Mouse (Mus musculus) frontal cortex, postnatal 36 days (tissue): Measurements from ENCODE around the gene Gfer.
A peak's percentile ranks its signal among the peaks of the same experiment; 100 is the strongest.
"Not testable (repeated sequence)": the region's sequence is repeated elsewhere in the genome, so short reads cannot be mapped to it uniquely, and the experiment has no call there.

Experiments used
- DNase-seq, 2 experiments: peaks; one replicate each; pipeline ENCODE4 v3.0.0; 2022; ENCODE audit warnings: low spot score in 2 of 2

The Gfer gene

GRCm38 (mm10) chr17:24687146-24687595 lies 8.8 kb downstream of the Gfer start:
- DNase-seq = no peak

- DNase-seq = no peak
Measured at GRCm38 (mm10) chr17:24686514-24686913, 9.4 kb downstream of the Gfer start.

DNA sequence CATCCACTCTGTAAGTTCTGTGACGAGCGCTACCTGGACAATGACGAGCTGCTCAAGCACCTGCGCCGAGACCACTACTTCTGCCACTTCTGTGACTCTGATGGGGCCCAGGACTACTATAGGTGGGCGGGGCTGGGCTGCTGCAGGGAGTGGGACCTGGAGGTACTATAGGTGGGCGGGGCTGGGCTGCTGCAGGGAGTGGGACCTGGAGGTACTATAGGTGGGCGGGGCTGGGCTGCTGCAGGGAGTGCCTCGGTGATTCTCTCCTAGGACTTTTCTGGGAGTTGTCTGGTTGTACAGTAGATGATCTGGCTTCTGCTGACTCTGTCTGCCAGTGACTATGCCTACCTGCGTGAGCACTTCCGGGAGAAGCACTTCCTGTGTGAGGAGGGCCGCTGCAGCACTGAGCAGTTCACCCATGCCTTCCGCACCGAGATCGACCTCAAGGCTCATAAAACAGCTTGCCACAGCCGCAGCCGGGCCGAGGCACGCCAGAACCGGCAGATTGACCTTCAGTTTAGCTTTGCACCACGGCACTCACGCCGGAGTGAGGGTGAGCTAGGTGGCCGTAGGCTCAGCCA lies 18.4 kb downstream of the Gfer start:
- DNase-seq = no peak

DNA sequence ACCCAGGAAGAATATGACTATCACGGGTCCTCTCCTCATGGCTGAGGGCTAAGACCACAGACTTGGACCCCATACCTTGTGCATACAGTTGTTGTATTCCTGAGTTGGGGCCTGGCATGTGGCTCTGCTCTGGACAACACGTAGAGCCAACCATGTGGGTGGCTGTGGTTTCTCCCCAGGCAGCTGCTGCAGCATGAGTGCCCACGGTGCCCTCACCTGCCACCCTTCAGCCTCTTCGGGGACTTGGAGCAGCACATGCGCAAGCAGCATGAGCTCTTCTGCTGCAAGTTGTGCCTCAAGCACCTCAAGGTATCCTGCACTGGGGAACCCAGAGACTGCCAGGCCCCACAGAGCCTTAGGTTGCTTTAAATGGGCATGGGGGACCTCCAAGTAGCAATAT lies 19.1 kb downstream of the Gfer start:
- no peak for DNase-seq

DNA sequence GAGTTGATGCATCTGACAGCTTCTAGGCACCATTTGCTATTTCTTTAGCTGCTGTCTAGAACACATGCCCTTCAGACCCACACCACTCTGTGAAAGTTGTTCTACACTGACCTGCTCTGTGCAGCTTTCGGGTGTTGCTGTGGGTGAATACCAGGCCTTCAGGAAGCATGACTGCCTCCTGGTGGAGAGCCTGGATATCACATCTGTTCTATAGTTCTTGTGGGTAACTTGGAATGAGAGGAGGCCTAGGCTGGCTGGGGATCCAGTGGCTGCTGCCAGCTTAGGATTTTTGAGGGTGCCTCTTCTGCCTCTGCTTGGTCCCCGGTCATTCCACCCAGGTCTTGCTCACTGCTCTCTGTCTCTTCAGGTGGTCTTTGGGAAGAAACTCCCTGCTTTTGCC lies 19.8 kb downstream of the Gfer start:
- peak; percentile 38 to 78 for DNase-seq

DNA sequence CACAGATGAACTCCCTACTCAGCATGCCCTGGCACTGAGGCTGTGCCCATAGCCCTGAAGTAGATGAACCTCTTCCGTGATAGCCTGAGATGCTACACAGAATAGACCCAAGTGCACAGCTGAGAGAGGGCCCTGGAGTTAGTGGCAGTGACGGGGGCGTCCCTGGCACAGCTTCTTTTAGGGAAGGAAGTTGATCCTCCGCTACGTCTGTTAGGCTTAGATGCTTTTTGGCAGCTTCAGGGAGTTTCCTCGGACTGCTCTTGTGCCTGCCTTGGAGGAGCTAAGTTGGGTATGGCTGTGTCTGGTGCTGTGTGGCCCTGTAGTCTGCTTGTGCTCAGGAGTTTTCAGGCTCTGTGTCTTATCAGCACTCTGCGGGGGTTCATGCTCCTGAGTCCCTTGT lies 21.7 kb downstream of the Gfer start:
- DNase-seq = peak; percentile 54 to 72

- no peak for DNase-seq
Measured at GRCm38 (mm10) chr17:24672141-24672540, 23.8 kb downstream of the Gfer start.

DNA sequence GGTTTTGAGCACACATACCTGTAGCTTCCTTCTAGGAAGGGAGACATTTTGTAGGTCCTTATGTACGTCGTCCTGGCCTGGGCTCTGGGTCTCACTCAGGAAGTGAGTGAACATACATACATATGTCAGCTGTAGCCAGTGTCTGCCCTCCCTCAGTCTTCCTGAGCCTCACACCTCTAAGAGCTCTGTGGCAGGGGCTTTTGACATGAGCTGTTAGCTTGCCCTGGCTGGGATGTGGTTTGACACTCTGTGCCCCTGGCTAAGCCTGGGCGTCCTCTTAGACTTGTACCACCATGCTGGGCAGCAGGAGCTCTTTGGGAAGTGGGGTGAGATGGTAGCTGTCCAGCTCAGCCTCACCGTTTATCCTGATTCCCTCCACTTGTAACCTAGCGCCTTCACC lies 24.6 kb downstream of the Gfer start:
- DNase-seq = no peak

- DNase-seq = no peak
Measured at GRCm38 (mm10) chr17:24670246-24670844, 25.6 kb downstream of the Gfer start.

- DNase-seq = peak; percentile 92 to 95
Measured at GRCm38 (mm10) chr17:24669545-24670245, 26.3 kb downstream of the Gfer start, which contains the start of gene Zfp598. TSS of gene Zfp598 (plus strand) at chr17:24669687.

DNA sequence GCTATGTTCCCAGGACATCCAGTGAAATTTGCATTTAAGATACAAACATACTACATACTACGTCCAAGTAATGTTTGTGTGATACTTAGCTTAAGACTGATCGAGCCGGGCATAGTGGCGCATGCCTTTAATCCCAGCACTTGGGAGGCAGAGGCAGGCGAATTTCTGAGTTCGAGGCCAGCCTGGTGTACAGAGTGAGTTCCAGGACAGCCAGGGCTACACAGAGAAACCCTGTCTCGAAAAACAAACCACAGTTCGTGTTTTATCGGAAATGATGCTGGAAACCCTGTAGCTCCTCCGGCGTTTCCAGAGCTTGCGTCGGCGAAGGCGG lies 26.8 kb downstream of the Gfer start:
- DNase-seq = not testable (repeated sequence)

DNA sequence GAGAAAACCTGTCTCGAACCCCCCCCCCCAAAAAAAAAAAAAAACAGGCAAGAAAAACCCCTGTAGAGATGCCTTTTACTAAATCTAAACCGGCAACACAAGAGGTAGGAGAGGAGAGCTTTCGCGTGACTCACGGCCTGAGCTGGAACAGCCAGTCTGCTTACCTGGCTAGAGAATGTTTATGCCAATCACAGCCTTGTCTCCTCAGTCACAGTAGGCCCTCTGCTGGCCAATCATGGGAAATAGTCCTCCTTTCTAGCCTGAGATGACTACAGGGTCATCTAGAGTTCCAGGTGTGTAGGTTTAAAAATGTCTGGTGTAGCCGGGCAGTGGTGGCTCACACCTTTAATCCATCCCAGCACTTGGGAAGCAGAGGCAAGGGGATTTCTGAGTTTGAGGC lies 28.5 kb downstream of the Gfer start:
- DNase-seq = peak in 1 of 2 experiments; percentile 46

DNA sequence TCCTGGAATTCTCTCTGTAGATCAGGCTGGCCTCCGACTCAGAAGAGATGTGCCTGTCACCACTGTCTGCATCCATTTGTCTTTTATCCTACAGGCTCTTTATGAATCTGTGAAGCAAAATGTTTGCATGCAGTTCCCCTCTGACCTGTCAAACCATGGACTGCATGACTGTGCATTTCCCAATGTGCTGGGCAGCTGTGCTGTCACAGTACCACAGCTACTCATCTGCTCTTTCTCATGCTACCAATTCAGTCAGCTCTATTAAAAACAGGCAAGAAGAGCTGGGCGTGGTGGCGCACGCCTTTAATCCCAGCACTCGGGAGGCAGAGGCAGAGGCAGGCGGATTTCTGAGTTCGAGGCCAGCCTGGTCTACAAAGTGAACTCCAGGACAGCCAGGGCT lies 28.9 kb downstream of the Gfer start:
- DNase-seq = not testable (repeated sequence)

- DNase-seq = no peak
Measured at GRCm38 (mm10) chr17:24658017-24658758, 37.8 kb downstream of the Gfer start, which contains the start of gene Npw. TSS of gene Npw (minus strand) at chr17:24658457.

GRCm38 (mm10) chr17:24654969-24655368 lies 41.0 kb downstream of the Gfer start:
- DNase-seq = no peak

DNA sequence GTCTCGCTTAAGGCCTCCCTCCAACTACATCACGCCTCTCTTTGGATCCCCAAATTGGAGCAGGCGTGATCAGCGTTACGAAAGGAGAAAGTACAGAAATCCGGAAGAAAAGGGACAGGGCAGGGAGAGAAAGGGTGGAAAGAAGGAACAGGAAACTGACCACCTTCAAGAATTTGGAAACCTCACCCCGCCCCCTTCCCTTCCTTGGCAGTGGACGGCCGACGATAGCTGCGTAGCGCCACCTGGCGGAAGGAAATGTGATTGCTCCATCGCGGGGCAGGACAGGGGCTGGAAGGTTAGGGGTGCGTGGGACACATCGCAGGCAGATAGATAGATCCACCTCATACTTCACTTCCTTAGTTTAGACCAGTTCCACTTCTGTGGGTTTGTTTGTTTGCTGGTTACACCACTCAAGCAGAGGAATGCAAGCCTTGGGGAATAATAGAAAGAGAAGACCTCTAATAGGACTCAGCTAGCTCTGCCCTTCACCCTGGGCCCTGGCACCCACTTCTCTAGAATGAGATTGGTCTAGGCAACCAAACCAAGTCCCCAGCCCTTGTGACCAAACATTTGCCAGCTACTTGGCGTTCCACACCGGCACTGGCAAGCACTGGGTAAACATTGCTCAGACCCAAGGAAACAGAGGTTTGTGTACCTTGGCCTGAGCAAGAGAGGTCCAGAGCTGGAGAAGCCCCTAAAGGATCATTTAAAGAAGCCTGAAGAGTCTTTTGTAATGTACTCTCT lies 41.8 kb downstream of the Gfer start:
- DNase-seq = peak; percentile 39 to 51

DNA sequence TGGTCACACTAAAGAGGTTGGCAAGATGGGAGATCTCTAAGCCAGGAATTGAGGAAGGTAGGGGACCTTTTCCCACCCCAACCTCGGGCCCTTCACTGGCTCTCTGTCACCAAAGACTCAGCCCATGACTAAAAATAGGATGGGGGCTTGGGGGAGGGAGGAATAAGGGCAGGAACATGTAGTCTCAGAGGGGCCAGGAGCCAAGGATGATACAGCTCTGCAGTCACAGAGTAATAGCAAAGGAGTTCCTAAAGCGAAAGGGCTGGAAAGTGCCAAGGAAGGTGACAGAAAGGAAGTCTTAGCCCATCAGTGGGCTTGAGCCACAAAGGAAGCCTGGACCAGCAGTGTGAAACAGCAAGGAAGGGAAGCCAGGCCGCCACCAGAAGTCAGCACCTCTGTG lies 44.1 kb downstream of the Gfer start:
- no peak for DNase-seq

DNA sequence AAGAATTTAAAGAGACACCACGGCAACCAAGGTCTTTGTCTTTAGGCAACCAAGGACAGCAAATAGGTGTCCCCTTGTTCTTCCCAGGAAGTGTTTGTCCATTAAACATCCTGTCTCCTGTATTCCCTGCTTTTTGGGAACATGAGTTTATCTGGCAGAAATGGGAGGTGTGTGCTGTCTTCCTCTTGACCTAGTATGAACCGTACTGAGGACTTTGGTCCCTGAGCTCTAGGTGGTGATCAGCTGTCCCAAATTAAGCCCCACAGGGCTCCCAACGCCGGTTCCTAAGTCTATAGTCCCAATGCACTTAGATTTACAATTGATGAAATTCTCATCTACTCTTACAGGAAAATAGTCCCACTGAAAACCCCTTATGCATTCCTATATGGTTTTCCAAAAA lies 45.2 kb downstream of the Gfer start:
- no peak for DNase-seq

DNA sequence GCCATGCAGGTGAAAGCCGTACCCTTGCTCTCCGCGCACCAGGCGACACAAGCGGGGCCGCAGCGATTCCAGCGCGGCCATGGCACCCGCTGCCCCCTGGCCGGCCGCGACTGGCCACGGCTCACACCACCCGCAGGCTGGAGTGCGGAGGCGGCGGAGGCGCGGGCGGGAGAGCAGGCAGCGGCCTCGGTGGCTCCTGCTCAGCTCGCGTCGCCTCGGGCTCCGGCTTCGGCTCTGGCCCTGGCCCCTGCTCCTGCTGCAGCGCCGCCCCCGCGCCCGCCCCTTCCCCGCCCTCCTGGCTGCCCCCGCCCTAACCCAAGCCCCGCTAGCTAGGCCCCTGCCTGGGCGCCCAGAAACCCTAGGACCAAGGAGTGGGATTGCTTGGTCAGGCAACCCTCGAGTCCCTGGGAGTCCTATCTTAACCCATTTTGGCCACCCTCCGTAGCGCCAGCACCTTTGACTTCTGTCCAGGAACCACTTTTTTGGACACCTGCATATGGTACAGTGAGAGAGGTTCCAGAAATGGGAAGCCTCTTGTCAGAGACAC lies 45.8 kb downstream of the Gfer start, which contains the start of gene Slc9a3r2:
Gene Slc9a3r2 (minus strand): TSS at position 258 of the 547 bp plus-strand sequence.
- no peak for DNase-seq

GRCm38 (mm10) chr17:24649581-24650069 lies 46.3 kb downstream of the Gfer start:
- DNase-seq = no peak

DNA sequence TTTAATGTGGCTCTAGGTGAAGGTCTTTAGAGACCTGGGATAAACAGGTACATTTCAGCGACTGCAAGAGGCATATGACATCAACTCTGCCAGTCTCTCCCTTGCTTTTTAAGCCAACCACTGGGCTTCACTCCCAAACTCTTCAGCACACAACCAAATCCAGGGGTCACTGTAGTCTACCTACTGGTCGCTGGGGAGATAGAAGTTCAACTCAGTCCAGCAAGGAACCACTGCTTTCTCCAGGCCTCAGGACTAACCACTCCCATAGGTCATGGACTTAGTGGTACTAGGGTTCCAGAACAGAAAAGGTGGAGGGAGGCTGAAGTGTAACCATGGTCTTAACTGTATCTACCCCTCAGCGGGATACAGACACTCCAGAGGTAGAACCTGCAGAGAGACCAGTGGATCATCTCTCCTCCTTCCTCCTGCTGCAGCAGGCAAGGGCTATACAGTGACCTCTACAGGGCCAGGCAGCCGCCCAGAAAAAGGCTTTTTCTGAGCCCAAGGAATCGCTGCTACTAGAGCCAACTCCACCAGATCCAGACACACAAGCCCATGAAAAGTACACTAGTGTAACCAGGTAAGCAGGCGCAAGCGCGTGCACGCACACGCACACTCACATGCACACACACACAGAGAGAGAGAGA lies 47.1 kb downstream of the Gfer start:
- DNase-seq = no peak
